Mouse (Mus musculus): Measurements from ENCODE around the gene AI593442. TPM values are rescaled to one million over a fixed set of nuclear protein-coding genes. Genes with fewer than 3 reads are reported as not detected.
A peak's percentile ranks its signal among the peaks of the same experiment; 100 is the strongest.

AI593442 gene
- 0.08 and 0.11 TPM in 2 replicates for total RNA-seq (2021)
- long read RNA-seq, experiment 1, result 0 reads
- long read RNA-seq, experiment 2, result 0 reads

- DNase-seq, result peak; percentile 6
Observed at GRCm38 (mm10) chr9:52679362-52679947, at the start of gene AI593442. Gene AI593442, minus strand, starts transcription at chr9:52679780.

GRCm38 (mm10) chr9:52728806-52729205 lies 49.2 kb upstream of the AI593442 start:
- DNase-seq, result no peak

- no peak for DNase-seq
Observed at GRCm38 (mm10) chr9:52722626-52723025, 43.0 kb upstream of the AI593442 start.

- no peak for DNase-seq
Observed at GRCm38 (mm10) chr9:52719562-52719961, 40.0 kb upstream of the AI593442 start.

GRCm38 (mm10) chr9:52680036-52680435 lies 456 bp upstream of the AI593442 start:
- DNase-seq, result no peak

GRCm38 (mm10) chr9:52678839-52679215 lies 753 bp downstream of the AI593442 start:
- DNase-seq, result no peak

GRCm38 (mm10) chr9:52678179-52678838 lies 1.3 kb downstream of the AI593442 start:
- DNase-seq, result no peak

GRCm38 (mm10) chr9:52676587-52676986 lies 3.0 kb downstream of the AI593442 start:
- DNase-seq, result peak; percentile 48

GRCm38 (mm10) chr9:52675937-52676336 lies 3.6 kb downstream of the AI593442 start:
- no peak for DNase-seq

- no peak for DNase-seq
Observed at GRCm38 (mm10) chr9:52661422-52661821, 18.2 kb downstream of the AI593442 start.

- DNase-seq, result no peak
Observed at GRCm38 (mm10) chr9:52650341-52650951, 29.1 kb downstream of the AI593442 start.

- DNase-seq, result no peak
Observed at GRCm38 (mm10) chr9:52645312-52645711, 34.3 kb downstream of the AI593442 start.

- no peak for DNase-seq
Observed at GRCm38 (mm10) chr9:52644626-52645025, 35.0 kb downstream of the AI593442 start.

- no peak for DNase-seq
Observed at GRCm38 (mm10) chr9:52644156-52644555, 35.4 kb downstream of the AI593442 start.

- no peak for DNase-seq
Observed at GRCm38 (mm10) chr9:52635991-52636390, 43.6 kb downstream of the AI593442 start.

GRCm38 (mm10) chr9:52623926-52624325 lies 55.7 kb downstream of the AI593442 start:
- no peak for DNase-seq
